ENCODE assay signal across 9 mouse cellular contexts in the genomic region with DNA sequence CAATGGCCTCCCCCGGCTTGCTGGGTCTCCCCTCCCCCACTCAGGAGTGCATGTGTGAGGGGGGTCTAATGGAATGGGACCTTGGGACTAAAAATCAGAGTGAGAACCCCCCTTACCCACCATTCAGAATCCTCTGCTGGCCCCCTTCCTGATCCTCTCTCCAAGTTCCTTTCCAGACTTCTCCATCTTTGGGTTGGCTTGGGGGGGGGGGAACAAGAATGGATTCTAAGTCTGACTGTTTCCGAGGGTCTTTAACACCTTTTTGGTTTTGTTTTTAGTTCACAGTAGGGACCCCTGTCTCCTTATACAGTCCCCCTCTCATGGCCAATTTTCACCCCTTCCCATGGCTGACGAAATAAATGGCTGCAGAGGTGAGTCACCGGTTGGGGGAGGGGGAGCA. TPM values are rescaled to one million over a fixed set of nuclear protein-coding genes. Genes with fewer than 3 reads are reported as not detected.
DNase-seq lines count a peak whose midpoint lies in the region; ATAC-seq lines count a peak whose summit lies in the region.
"Had no signal": no experiment of that assay in that cellular context is flagged by ENCODE, and none has a peak within 500 bp of the region (broad histone marks: within the 10 kb centered on the region; RNA-seq: fewer than 3 reads in every experiment).

Vgf (plus strand) TSS at position 301 of the 400 bp plus-strand sequence.

- DNase-seq in adrenal gland, postnatal 4 days (ENCODE audit: low spot score in 2 of 2): no peak
- DNase-seq in adrenal gland, postnatal 36 days: no peak
- DNase-seq in neural tube, embryonic 10.5 days (ENCODE audit: extremely low spot score, low spot score): no peak
- DNase-seq in layer of hippocampus, postnatal 14 days (ENCODE audit: low spot score in 2 of 2): no peak
- no peak for DNase-seq in cerebellum, adult 11-12 months
- DNase-seq in liver, embryonic 11.5 days (ENCODE audit: low spot score): no peak
- DNase-seq: lung, postnatal 10 days had no signal

- H3K4me1 ChIP-seq in neural tube, embryonic 12.5 days: peaks cover 21% of the 10 kb centered on the region
- H3K4me1 ChIP-seq in neural tube, embryonic 15.5 days: peaks cover 33% of the 10 kb centered on the region
- H3K4me1 ChIP-seq in liver, embryonic 11.5 days (replicated peaks; ENCODE audit: control insufficient read depth, insufficient read depth, low read length): peaks cover 6% of the 10 kb centered on the region

- H3K4me2 ChIP-seq in neural tube, embryonic 12.5 days (replicated peaks): peak within 1 kb of the TSS; percentile 43
- peak within 1 kb of the TSS; percentile 55 for H3K4me2 ChIP-seq in neural tube, embryonic 15.5 days
- no peak within 1 kb of the TSS; the same call in 1 of the 2 replicates for H3K4me2 ChIP-seq in liver, embryonic 11.5 days

- 36% methylated on average over 4 of the region's 4 CpGs for WGBS in neural tube, embryonic 12.5 days
- WGBS in neural tube, embryonic 15.5 days: 34% methylated on average over 4 of the region's 4 CpGs
- WGBS in liver, embryonic 11.5 days: 20% methylated on average over 4 of the region's 4 CpGs

- no peaks in the 10 kb centered on the region for H3K9me3 ChIP-seq in neural tube, embryonic 12.5 days
- no peaks in the 10 kb centered on the region for H3K9me3 ChIP-seq in neural tube, embryonic 15.5 days (replicated peaks)
- H3K9me3 ChIP-seq in liver, embryonic 11.5 days (ENCODE audit: control insufficient read depth, low read length): no peaks in the 10 kb centered on the region

- H3K36me3 ChIP-seq in neural tube, embryonic 12.5 days: no peaks in the 10 kb centered on the region
- no peaks in the 10 kb centered on the region for H3K36me3 ChIP-seq in neural tube, embryonic 15.5 days
- H3K36me3 ChIP-seq in liver, embryonic 11.5 days (ENCODE audit: control insufficient read depth, insufficient read depth, low read length): no peaks in the 10 kb centered on the region

- H3K4me3 ChIP-seq in neural tube, embryonic 12.5 days: no peak within 1 kb of the TSS
- H3K4me3 ChIP-seq in neural tube, embryonic 15.5 days (replicated peaks): peak within 1 kb of the TSS; percentile 29
- no peak within 1 kb of the TSS for H3K4me3 ChIP-seq in liver, embryonic 11.5 days (ENCODE audit: low read depth, low read length)

- H3K27ac ChIP-seq in neural tube, embryonic 12.5 days: no peak within 1 kb of the TSS
- no peak within 1 kb of the TSS for H3K27ac ChIP-seq in neural tube, embryonic 15.5 days (replicated peaks)
- H3K27ac ChIP-seq in liver, embryonic 11.5 days (ENCODE audit: low read depth, low read length): no peak within 1 kb of the TSS

- no peak within 1 kb of the TSS for H3K9ac ChIP-seq in neural tube, embryonic 12.5 days
- H3K9ac ChIP-seq in neural tube, embryonic 15.5 days (replicated peaks): no peak within 1 kb of the TSS
- no peak within 1 kb of the TSS for H3K9ac ChIP-seq in liver, embryonic 11.5 days (ENCODE audit: low read depth, low read length)

- ATAC-seq in neural tube, embryonic 12.5 days (ENCODE audit: low FRiP score, low read depth): no peak
- ATAC-seq in neural tube, embryonic 15.5 days (ENCODE audit: low FRiP score): no peak
- ATAC-seq in liver, embryonic 11.5 days (replicated peaks; ENCODE audit: low FRiP score): no peak

- peaks cover 68% of the 10 kb centered on the region for H3K27me3 ChIP-seq in neural tube, embryonic 12.5 days (replicated peaks)
- peaks cover 76% of the 10 kb centered on the region for H3K27me3 ChIP-seq in neural tube, embryonic 15.5 days (replicated peaks)
- peaks cover 67% of the 10 kb centered on the region for H3K27me3 ChIP-seq in liver, embryonic 11.5 days (replicated peaks; ENCODE audit: control insufficient read depth, insufficient read depth, low read length)

RNA-seq across cellular contexts. Expression of gene Vgf, which starts in this region (rescaled TPM):
- total RNA-seq in adrenal gland, postnatal 4 days (2021): 10 to 100 TPM; 15.3 to 17.2 TPM
- 10 to 100 TPM in 1 of 2 experiments, 1 to 10 TPM in 1; 8.8 to 71.5 TPM for total RNA-seq in adrenal gland, postnatal 36 days (2021)
- 3.6 and 4.5 TPM in 2 replicates for polyA plus RNA-seq in neural tube, embryonic 12.5 days (2016; fragmentation: Nextera tagmentation; extraction: Ambion mirVana)
- total RNA-seq in layer of hippocampus, postnatal 14 days (2021): 100 to 1,000 TPM; 285 to 318 TPM
- polyA plus RNA-seq in neural tube, embryonic 15.5 days (2015; fragmentation: Nextera tagmentation; extraction: Ambion mirVana): 12.3 and 14.0 TPM in 2 replicates
- polyA plus RNA-seq in liver, embryonic 11.5 days (2014; fragmentation: Nextera tagmentation; extraction: Ambion mirVana): 0.07 TPM in 1 of 2 replicates, not detected in the other
